Mouse (Mus musculus) small intestine, adult 2 months (tissue): ENCODE results near the gene Clcn2. TPM values are rescaled to one million over a fixed set of nuclear protein-coding genes. Genes with fewer than 3 reads are reported as not detected.
A peak's percentile ranks its signal among the peaks of the same experiment; 100 is the strongest.

Experiments used
- H3K27ac ChIP-seq: fragments of 200-500 bp; 2 replicates; pipeline ENCODE4 v1.5.1; 2012; ENCODE audit warnings: low read depth, low read length, control low read depth, inconsistent platforms; ENCODE audit not compliant: insufficient read depth
- H3K27me3 ChIP-seq: fragments of 200-500 bp; 2 replicates; pipeline ENCODE4 v1.6.1; 2012; ENCODE audit warnings: mild to moderate bottlenecking, moderate library complexity, low read length, inconsistent platforms; ENCODE audit not compliant: control insufficient read depth, insufficient read depth
- H3K36me3 ChIP-seq: fragments of 200-500 bp; 2 replicates; pipeline ENCODE4 v1.6.1; 2012; ENCODE audit warnings: mild to moderate bottlenecking, low read length, control low read depth, inconsistent platforms; ENCODE audit not compliant: control insufficient read depth, insufficient read depth
- H3K4me1 ChIP-seq: fragments of 200-500 bp; 2 replicates; pipeline ENCODE4 v1.6.1; 2012; ENCODE audit warnings: low read length, inconsistent platforms, mixed read lengths; ENCODE audit not compliant: control insufficient read depth, insufficient read depth, insufficient read length
- H3K4me3 ChIP-seq: fragments of 200-500 bp; 2 replicates; pipeline ENCODE4 v1.5.1; 2012; ENCODE audit warnings: low read depth, mild to moderate bottlenecking, control low read depth, inconsistent platforms, low read length, moderate library complexity
- CTCF ChIP-seq: fragments of 200-500 bp; IDR thresholded peaks from 2 replicates; pipeline ENCODE4 v1.5.1; 2012; ENCODE audit warnings: low read depth, mild to moderate bottlenecking, control low read depth, inconsistent platforms, low read length, moderate library complexity, mixed read lengths; ENCODE audit not compliant: insufficient replicate concordance, insufficient read length; ENCODE audit errors: extremely low read depth
- POLR2A ChIP-seq: fragments of 200-500 bp; IDR thresholded peaks from 2 replicates; pipeline ENCODE4 v1.6.1; 2012; ENCODE audit warnings: low read depth, mild to moderate bottlenecking, control low read depth, inconsistent platforms, low read length, moderate library complexity
- WGBS: fragments of 180-500 bp; shearing (Covaris S2); methylation state at CpG from one replicate; pipeline ENCODE4 v1.1.7; 2018; 5-methylcytosine and 5-hydroxymethylcytosine counted together
- polyA plus RNA-seq: library from polyadenylated mRNA; depleted of rRNA; stranded (reverse); fragments of >200 nt; gene quantifications from 2 replicates; pipeline ENCODE4 v1.2.3, GENCODE M21; 2012

Gene Clcn2
- polyA plus RNA-seq, 1 experiment: 218 TPM

GRCm38 (mm10) chr16:20715161-20715560 is 2.4 kb downstream of the Clcn2 start:
- Histone ChIP-seq H3K36me3 (peaks cover 21% of the 10 kb centered on the region), H3K4me3 (peak overlapping the region; percentile 79), H3K4me1 (peaks cover 6% of the 10 kb centered on the region), H3K27me3 (no peaks in the 10 kb centered on the region), H3K27ac (peak overlapping the region; percentile 91)
- WGBS: 23% methylated on average over 2 of the region's 2 CpGs
- TF ChIP-seq CTCF (no peak), POLR2A (no peak)

- Histone ChIP-seq H3K27ac (peak overlapping the region; percentile 91), H3K36me3 (peaks cover 27% of the 10 kb centered on the region), H3K4me3 (peak overlapping the region; percentile 79)
These were observed 3.1 kb downstream of the Clcn2 start for GRCm38 (mm10) chr16:20714307-20715080.

GRCm38 (mm10) chr16:20712889-20713288 is 4.7 kb downstream of the Clcn2 start:
- H3K36me3 ChIP-seq: peaks cover 42% of the 10 kb centered on the region
- H3K4me1 ChIP-seq: peaks cover 6% of the 10 kb centered on the region
- TF ChIP-seq POLR2A: no peak
- no peak for TF ChIP-seq CTCF
- no peak overlapping the region for H3K4me3 ChIP-seq
- H3K27ac ChIP-seq: no peak overlapping the region
- H3K27me3 ChIP-seq: no peaks in the 10 kb centered on the region
- WGBS: 64% methylated on average over 7 of the region's 7 CpGs

More at GRCm38 (mm10) chr16:20714307-20715080, 3.1 kb downstream of the Clcn2 start:
- 24% methylated on average over 11 of the region's 11 CpGs for WGBS
- no peak for TF ChIP-seq POLR2A
- no peak for TF ChIP-seq CTCF
- H3K27me3 ChIP-seq: no peaks in the 10 kb centered on the region
- H3K4me1 ChIP-seq: peaks cover 6% of the 10 kb centered on the region

GRCm38 (mm10) chr16:20712190-20712589 is 5.4 kb downstream of the Clcn2 start:
- 90% methylated on average over 9 of the region's 9 CpGs for WGBS

GRCm38 (mm10) chr16:20710810-20711209 is 6.7 kb downstream of the Clcn2 start:
- H3K4me3 ChIP-seq: no peak overlapping the region
- TF ChIP-seq POLR2A (no peak), CTCF (no peak)
- H3K36me3 ChIP-seq: peaks cover 58% of the 10 kb centered on the region
- WGBS: 73% methylated on average over 4 of the region's 4 CpGs
- peaks cover 6% of the 10 kb centered on the region for H3K4me1 ChIP-seq
- H3K27ac ChIP-seq: no peak overlapping the region
- no peaks in the 10 kb centered on the region for H3K27me3 ChIP-seq

More at GRCm38 (mm10) chr16:20712190-20712589, 5.4 kb downstream of the Clcn2 start:
- no peak for TF ChIP-seq CTCF
- no peak for TF ChIP-seq POLR2A
- Histone ChIP-seq H3K4me1 (peaks cover 6% of the 10 kb centered on the region), H3K36me3 (peaks cover 48% of the 10 kb centered on the region), H3K4me3 (no peak overlapping the region), H3K27ac (no peak overlapping the region), H3K27me3 (no peaks in the 10 kb centered on the region)

GRCm38 (mm10) chr16:20710370-20710769 is 7.2 kb downstream of the Clcn2 start:
- Histone ChIP-seq H3K4me3 (no peak overlapping the region), H3K27ac (no peak overlapping the region), H3K4me1 (peaks cover 6% of the 10 kb centered on the region), H3K36me3 (peaks cover 61% of the 10 kb centered on the region), H3K27me3 (no peaks in the 10 kb centered on the region)
- no peak for TF ChIP-seq POLR2A
- no peak for TF ChIP-seq CTCF
- 96% methylated on average over 11 of the region's 11 CpGs for WGBS

- H3K4me1 ChIP-seq: peaks cover 6% of the 10 kb centered on the region
- 85% methylated on average over 19 of the region's 19 CpGs for WGBS
- no peak for TF ChIP-seq POLR2A
- peak; percentile 63; the same call in 1 of the 2 replicates for TF ChIP-seq CTCF
These were observed 8.4 kb downstream of the Clcn2 start for GRCm38 (mm10) chr16:20708939-20709734.

More at GRCm38 (mm10) chr16:20708939-20709734, 8.4 kb downstream of the Clcn2 start:
- Histone ChIP-seq H3K27ac (no peak overlapping the region), H3K4me3 (no peak overlapping the region), H3K27me3 (no peaks in the 10 kb centered on the region), H3K36me3 (peaks cover 64% of the 10 kb centered on the region)
